Mouse (Mus musculus) telencephalon, adult 2 months (tissue): ENCODE data around the gene Ap5b1.
A peak's percentile ranks its signal among the peaks of the same experiment; 100 is the strongest.

Experiments used
- DNase-seq: peaks from one replicate; pipeline ENCODE4 v3.0.0-alpha.2; 2011; ENCODE audit warnings: low read depth, low spot score

Gene Ap5b1

DNA sequence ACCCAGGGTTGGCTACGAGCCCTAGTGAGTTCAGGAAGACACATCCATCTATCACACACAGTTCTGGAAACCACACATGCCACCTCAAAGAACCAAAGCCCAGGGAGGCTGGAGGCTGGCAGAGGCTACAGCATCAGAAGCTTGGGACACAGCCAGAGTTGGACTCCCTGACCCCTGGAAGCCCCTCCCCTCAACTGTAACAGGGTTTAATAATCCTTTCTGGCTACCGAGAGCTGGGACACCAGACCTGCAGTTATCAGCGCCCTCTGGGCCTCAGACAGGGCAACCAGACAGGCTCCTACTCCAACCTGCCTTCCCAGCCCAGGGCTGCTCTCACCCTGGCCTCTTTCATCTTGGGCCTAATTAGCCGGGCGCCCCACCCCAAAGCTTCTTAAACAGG is 1.5 kb upstream of the Ap5b1 start:
- DNase-seq = no peak

DNA sequence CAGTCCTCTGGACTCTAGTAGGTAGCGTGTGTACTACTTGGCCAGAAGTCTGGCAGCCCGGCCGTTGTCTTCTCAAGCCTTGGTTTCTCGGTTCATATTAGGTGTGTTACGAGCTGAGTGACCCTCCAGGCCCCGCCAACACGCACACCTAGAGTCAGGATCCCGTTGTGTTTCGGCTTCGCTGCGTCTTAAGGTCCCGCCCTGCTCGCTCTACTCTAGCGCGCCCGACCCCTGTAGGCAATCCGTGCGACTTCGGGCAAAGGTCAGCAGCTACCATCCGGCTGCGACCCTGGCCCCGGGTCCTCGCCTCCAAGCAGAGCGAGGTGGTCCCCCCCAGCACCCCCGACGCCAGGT is 668 bp upstream of the Ap5b1 start:
- no peak for DNase-seq

DNA sequence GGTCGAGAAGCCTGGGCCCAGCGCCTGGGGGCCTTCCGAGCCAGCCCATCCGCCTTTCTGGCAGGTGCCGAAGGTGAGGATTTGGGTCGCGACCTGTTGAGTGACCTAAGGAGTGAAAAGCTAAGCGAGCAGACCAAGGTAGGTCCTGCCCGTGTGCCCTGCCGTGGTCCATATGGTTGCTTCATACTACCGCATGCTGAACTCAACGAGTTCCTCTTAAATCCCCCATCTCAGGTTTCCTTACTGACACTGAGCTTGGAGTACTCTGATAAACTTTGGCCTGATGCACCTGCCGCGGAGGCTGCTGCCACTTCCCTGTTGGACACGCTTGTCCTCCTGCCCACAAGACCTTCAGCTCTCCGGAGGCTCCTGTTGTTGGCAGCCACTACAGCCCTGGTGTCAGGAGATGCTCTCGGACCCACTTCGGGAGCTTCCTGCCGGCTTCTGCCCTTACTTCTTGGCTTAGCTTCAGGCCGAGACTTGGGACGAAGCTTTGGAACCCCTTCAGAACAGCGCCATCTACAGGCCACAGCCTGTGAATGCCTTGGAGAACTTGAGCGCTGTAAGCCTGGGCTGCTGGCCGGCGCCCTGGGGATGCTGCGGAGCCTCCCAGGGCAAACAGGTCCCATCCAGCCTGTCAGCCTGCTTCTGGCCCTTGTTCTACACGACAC is 780 bp downstream of the Ap5b1 start:
- peak; percentile 72 for DNase-seq

GRCm38 (mm10) chr19:5569521-5569920 is 1.7 kb downstream of the Ap5b1 start:
- DNase-seq = no peak

GRCm38 (mm10) chr19:5570353-5571246 is 2.8 kb downstream of the Ap5b1 start:
- no peak for DNase-seq

GRCm38 (mm10) chr19:5571831-5572230 is 4.0 kb downstream of the Ap5b1 start:
- DNase-seq = no peak

- peak; percentile 74 for DNase-seq
These were observed 4.7 kb downstream of the Ap5b1 start for GRCm38 (mm10) chr19:5572331-5573125.

DNA sequence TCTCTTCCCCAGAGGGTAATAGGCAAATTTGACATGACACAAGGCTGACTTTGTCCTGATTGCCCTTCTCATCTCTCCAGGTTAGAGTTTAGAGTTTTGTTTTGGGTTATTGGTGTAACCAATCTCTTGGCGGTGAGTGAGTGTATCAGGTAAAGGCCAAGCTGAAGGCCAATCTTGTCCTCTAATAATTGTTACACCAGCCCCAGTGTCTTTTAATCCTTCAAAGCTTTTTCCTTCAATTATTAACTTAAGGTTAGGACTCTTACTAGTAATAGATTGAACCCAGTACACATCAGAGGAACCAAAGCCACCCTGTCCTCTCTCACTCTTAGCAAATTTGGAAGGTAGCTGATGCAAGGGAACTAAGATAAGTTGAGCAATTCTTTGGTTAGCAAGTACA is 7.5 kb downstream of the Ap5b1 start:
- DNase-seq = no peak

DNA sequence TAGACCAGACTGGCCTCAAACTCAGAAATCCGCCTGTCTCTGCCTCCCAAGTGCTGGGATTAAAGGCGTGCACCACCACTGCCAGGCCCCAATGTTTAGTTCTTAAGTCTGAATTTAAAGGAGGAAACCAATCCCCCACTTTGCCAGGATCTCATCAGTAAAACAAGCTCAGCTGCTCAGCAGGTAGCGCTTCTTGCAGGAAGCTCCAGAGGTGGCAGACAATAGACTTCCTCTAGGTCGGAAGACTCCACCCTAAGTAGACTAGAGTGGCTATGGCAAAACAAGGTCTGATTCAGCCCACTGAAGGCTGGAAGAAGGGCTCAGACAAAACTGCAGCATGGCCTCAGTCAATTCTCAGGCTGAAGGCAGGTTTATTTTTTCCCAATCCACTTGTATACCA is 12.1 kb downstream of the Ap5b1 start:
- no peak for DNase-seq

- no peak for DNase-seq
These were observed 13.0 kb downstream of the Ap5b1 start for GRCm38 (mm10) chr19:5580776-5581175.

DNA sequence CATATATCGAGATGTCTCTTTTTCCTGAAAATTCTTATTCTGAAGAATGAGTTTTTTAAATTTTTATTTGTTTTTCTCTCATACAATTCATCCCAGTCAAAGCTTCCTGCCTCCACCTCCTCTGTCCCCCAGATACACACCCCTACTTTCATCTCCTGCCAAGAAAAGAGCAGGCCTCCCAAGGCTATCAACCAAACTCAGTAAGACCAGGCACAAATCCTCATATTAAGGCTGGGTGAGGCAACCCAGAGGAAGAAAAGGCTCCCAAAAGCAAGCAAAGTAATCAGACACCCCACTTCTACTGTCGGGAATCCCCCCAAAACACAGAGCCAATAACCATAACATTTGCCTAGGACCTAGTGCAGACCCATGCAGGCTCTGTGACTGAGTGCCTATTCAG is 14.2 kb downstream of the Ap5b1 start:
- DNase-seq = no peak

GRCm38 (mm10) chr19:5589159-5589558 is 21.3 kb downstream of the Ap5b1 start:
- DNase-seq = no peak

DNA sequence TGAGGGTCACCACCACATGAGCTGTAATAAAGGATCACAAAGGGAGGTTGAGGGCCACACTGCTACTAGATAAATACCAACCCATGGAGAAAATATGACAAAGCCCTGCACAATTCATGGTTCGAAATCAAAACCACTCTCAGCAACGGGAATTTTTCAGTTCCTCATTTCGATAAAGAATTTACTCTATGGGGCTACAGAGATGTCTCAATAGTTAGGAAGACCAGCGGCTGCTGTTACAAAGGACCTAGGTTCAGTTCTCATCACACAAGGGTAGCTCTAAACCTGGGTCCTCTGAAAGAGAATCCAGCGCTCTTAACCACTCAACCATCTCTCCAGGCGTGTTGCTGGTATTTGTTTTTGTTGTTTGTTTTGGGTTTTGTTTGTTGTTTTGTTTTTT is 24.1 kb downstream of the Ap5b1 start:
- DNase-seq = no peak

- no peak for DNase-seq
These were observed 31.4 kb downstream of the Ap5b1 start for GRCm38 (mm10) chr19:5599224-5599623.

DNA sequence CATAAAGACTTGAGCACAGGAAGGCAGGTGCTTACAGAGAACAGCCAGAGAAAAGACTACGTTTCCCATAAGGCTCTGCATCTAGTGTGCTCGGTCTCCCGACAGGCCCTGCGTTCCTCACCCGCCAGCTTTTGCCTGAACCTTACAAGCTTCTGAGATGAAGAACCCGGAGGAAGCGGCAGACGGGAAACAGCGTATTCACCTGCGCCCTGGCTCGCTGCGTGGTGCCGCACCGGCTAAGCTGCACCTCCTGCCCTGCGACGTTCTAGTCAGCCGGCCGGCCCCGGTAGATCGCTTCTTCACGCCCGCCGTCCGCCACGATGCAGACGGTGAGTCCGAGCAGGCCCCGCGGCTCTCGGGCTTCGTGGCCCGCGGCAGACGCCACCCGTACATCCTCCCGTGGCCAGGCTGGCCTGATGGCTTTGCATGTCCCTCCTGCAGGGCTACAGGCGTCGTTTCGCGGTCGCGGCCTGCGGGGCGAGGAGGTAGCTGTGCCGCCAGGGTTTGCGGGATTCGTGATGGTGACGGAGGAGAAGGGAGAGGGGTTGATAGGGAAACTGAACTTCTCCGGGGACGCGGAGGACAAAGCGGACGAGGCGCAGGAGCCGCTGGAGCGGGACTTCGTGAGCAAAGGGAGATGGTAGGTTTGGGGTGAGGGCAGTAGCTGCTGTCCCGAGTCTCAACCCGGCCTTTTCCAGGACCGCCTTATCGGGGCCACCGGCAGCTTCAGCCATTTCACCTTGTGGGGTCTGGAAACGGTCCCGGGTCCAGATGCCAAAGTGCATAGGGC is 34.1 kb downstream of the Ap5b1 start, which contains the start of gene Rnaseh2c:
Rnaseh2c (plus strand) TSS at position 122 of the 790 bp plus-strand sequence.
- DNase-seq = peak; percentile 90

DNA sequence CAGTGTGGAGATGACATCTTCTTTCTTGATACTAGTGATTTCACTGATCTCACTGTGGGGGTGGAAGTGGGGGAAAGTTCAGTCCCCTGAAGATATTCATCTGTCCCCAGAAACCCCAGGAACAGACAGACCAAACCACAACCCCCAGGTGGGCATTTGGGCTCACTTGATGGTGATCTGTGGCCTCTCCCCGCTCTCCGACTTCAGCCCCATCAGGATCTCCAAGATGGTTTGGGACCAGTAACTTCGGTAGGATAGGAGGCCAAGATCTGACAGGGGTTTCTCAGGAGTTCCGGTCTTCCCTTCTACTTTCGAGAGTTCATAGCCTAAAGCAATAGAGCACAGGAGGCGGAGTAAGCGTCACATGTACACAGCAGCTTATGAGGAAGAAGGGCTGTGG is 35.8 kb downstream of the Ap5b1 start:
- no peak for DNase-seq

DNA sequence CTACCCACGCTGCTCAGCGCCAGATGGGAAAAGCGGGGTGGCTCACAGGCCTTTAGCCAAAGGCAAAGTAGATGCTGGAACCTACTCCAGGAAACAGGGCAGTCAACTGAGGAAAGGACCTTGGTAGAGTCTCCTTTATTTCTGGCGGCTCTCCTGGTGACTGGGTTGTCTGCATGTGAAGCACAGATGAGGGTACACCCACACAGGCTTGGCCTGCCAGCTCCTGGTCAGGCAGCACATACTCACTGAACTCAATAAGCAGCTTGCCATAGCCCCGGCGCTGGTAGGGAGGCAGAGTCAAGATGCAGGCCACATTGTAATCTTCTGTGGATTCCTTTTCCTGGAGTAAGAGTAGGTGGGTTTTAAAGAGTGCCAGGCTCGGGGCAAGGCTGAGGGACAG is 37.3 kb downstream of the Ap5b1 start:
- peak; percentile 12 for DNase-seq

DNA sequence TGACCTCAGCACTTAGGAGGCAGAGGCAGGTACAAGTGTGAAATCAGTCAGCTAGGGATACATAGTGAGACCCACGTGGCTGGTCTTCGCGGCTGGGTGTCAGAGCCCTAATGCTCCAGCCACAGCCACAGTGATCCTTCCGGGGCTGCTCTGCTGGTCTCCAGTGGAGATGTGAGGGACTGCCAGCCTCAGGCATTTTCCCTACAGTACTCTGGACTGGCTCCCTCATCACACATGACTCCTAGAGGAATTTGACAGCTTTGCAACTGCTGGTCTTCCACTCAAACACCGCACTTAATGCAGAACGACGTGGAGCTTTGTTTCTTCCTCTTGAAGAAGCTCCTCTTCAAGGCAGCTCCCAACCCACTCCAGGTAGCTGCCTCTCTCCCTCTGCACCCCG is 38.4 kb downstream of the Ap5b1 start:
- no peak for DNase-seq

- DNase-seq = no peak
These were observed 40.0 kb downstream of the Ap5b1 start for GRCm38 (mm10) chr19:5607705-5608410.

DNA sequence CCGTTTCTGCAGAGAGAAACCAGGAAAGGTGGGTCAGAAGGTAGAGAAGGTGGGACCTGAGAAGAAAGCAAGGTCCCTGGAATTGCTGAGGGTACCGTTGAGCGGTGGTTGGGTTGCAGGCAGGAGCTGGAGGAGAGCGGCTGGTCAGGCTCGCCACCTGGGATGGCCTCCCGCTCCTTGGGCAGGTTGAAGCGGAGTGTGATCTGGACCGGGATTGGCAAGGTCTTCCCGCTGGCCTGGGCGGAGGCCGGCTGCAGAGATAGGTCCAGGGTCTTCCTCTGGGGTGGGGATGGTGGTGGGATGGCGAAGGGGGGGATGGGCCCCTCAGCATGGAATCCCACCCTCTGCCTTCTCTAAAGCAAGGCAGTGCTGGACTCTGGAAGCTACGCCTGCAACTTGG is 40.9 kb downstream of the Ap5b1 start:
- DNase-seq = no peak

GRCm38 (mm10) chr19:5609171-5609546 is 41.3 kb downstream of the Ap5b1 start:
- no peak for DNase-seq
